29 mouse cellular contexts compared by ENCODE assay signal in genomic region chr2:158203686-158204085, GRCm38 (mm10). TPM values are rescaled to one million over a fixed set of nuclear protein-coding genes. Genes with fewer than 3 reads are reported as not detected.
"Had no signal": no experiment of that assay in that cellular context is flagged by ENCODE, and none has a peak within 500 bp of the region (broad histone marks: within the 10 kb centered on the region; RNA-seq: fewer than 3 reads in every experiment).

No protein-coding gene starts in this region.

- H3K27ac ChIP-seq: embryonic facial prominence, embryonic 10.5 days; embryonic facial prominence, embryonic 12.5 days; embryonic facial prominence, embryonic 13.5 days; embryonic facial prominence, embryonic 15.5 days; forebrain, embryonic 10.5 days; forebrain, embryonic 12.5 days; forebrain, embryonic 13.5 days; forebrain, embryonic 15.5 days; gastrocnemius, adult 2 months had no signal

- H3K36me3 ChIP-seq: embryonic facial prominence, embryonic 10.5 days; embryonic facial prominence, embryonic 15.5 days; forebrain, embryonic 10.5 days; forebrain, embryonic 12.5 days; forebrain, embryonic 15.5 days had no signal

- H3K9me3 ChIP-seq: embryonic facial prominence, embryonic 10.5 days; embryonic facial prominence, embryonic 12.5 days; embryonic facial prominence, embryonic 13.5 days; embryonic facial prominence, embryonic 15.5 days; forebrain, embryonic 10.5 days; forebrain, embryonic 12.5 days; forebrain, embryonic 13.5 days; forebrain, embryonic 15.5 days had no signal

- H3K4me1 ChIP-seq: embryonic facial prominence, embryonic 12.5 days; forebrain, embryonic 12.5 days; forebrain, embryonic 13.5 days had no signal

- H3K4me2 ChIP-seq: embryonic facial prominence, embryonic 12.5 days; embryonic facial prominence, embryonic 13.5 days; embryonic facial prominence, embryonic 15.5 days; forebrain, embryonic 12.5 days; forebrain, embryonic 13.5 days; forebrain, embryonic 15.5 days had no signal

- H3K9ac ChIP-seq: embryonic facial prominence, embryonic 12.5 days; embryonic facial prominence, embryonic 13.5 days; embryonic facial prominence, embryonic 15.5 days; forebrain, embryonic 12.5 days; forebrain, embryonic 13.5 days; forebrain, embryonic 15.5 days; forebrain, postnatal 0 days had no signal

- H3K4me3 ChIP-seq: embryonic facial prominence, embryonic 10.5 days; embryonic facial prominence, embryonic 12.5 days; embryonic facial prominence, embryonic 13.5 days; embryonic facial prominence, embryonic 15.5 days; erythroblast, embryonic 14.5 days; forebrain, embryonic 10.5 days; forebrain, embryonic 12.5 days; forebrain, embryonic 13.5 days; forebrain, embryonic 15.5 days; gastrocnemius, adult 2 months had no signal

- DNase-seq: gastrocnemius, postnatal 25 days had no signal

- H3K27me3 ChIP-seq: embryonic facial prominence, embryonic 12.5 days; embryonic facial prominence, embryonic 13.5 days; embryonic facial prominence, embryonic 15.5 days; forebrain, embryonic 13.5 days; forebrain, embryonic 15.5 days had no signal

RNA-seq across cellular contexts. Expression of gene D630003M21Rik, which starts 25.3 kb away (rescaled TPM):
- total RNA-seq: common myeloid progenitor, adult 5-6 weeks; granulocyte monocyte progenitor cell, adult 5-6 weeks had no signal

RNA-seq across cellular contexts. Expression of gene Bpi, which starts 54.2 kb away (rescaled TPM):
- total RNA-seq: common myeloid progenitor, adult 5-6 weeks; forebrain, postnatal 0 days; gastrocnemius, adult 18-20 months; gastrocnemius, adult 2 months; gastrocnemius, adult 8-10 months; gastrocnemius, postnatal 10 days; gastrocnemius, postnatal 14 days; gastrocnemius, postnatal 25 days; gastrocnemius, postnatal 36 days; gastrocnemius, postnatal 4 days; granulocyte monocyte progenitor cell, adult 5-6 weeks; heart, adult 18-20 months had no signal
- polyA plus RNA-seq: cerebellum, adult 2 months; cortical plate, adult 2 months; embryonic facial prominence, embryonic 10.5 days; embryonic facial prominence, embryonic 11.5 days; embryonic facial prominence, embryonic 12.5 days; embryonic facial prominence, embryonic 13.5 days; embryonic facial prominence, embryonic 14.5 days; embryonic facial prominence, embryonic 15.5 days; erythroblast, embryonic 14.5 days; forebrain, embryonic 10.5 days; forebrain, embryonic 11.5 days; forebrain, embryonic 12.5 days; forebrain, embryonic 13.5 days; forebrain, embryonic 14.5 days; forebrain, embryonic 15.5 days; forebrain, embryonic 16.5 days; forebrain, postnatal 0 days; frontal cortex, adult 2 months had no signal
